15 mouse cellular contexts compared by ENCODE assay signal in the genomic region with DNA sequence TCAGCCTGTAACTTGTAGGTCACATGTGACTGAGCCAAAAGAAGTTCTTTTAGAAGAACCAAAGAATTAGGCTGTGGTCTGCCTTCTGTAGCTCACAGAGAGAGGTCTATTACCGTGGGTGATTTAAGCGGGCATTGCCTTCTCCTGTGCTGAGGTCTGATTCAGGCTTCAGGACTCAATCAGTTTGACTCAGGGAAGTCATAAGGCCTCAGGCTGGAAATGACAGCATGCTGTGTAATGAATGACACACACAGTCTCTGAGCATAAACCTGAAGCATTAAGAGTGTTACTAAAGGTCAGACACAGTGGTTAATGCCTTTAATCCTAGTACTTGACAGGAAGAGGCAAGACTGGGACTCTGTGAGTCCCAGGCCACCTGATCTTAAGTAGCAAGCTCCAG. TPM values are rescaled to one million over a fixed set of nuclear protein-coding genes. Genes with fewer than 3 reads are reported as not detected.
DNase-seq lines count a peak whose midpoint lies in the region; ATAC-seq and TF ChIP-seq lines count a peak whose summit lies in the region.
"Had no signal": no experiment of that assay in that cellular context is flagged by ENCODE, and none has a peak within 500 bp of the region (broad histone marks: within the 10 kb centered on the region; RNA-seq: fewer than 3 reads in every experiment).

No protein-coding gene starts in this region.

- no peak overlapping the region for H3K9ac ChIP-seq in kidney, embryonic 15.5 days
- H3K9ac ChIP-seq: lung, embryonic 14.5 days; neural tube, embryonic 15.5 days had no signal

- H3K4me3 ChIP-seq in embryonic fibroblast, embryonic 13.5 days (ENCODE audit: insufficient read depth, low read length), result no peak overlapping the region
- no peak overlapping the region for H3K4me3 ChIP-seq in kidney, embryonic 15.5 days (replicated peaks)
- H3K4me3 ChIP-seq: forebrain, embryonic 10.5 days; hindbrain, embryonic 10.5 days; neural tube, embryonic 15.5 days had no signal

- no peaks in the 10 kb centered on the region for H3K27me3 ChIP-seq in kidney, embryonic 15.5 days
- H3K27me3 ChIP-seq: neural tube, embryonic 15.5 days had no signal

- H3K36me3 ChIP-seq in kidney, embryonic 15.5 days, result no peaks in the 10 kb centered on the region
- H3K36me3 ChIP-seq: neural tube, embryonic 15.5 days had no signal

- WGBS in kidney, embryonic 15.5 days, result 55% methylated on average over 2 of the region's 2 CpGs

- H3K4me1 ChIP-seq in embryonic fibroblast, embryonic 13.5 days (ENCODE audit: control insufficient read depth, insufficient read depth, low read length), result peaks cover 4% of the 10 kb centered on the region
- H3K4me1 ChIP-seq in kidney, embryonic 15.5 days, result no peaks in the 10 kb centered on the region

- TF ChIP-seq POLR2A in embryonic fibroblast, embryonic 13.5 days (IDR thresholded peaks at IDR 0.05; ENCODE audit: low read depth, low read length), result no peak

- peak overlapping the region; percentile 92 for H3K27ac ChIP-seq in embryonic fibroblast, embryonic 13.5 days (ENCODE audit: insufficient read depth, low read length)
- H3K27ac ChIP-seq in kidney, embryonic 15.5 days, result no peak overlapping the region
- H3K27ac ChIP-seq: forebrain, embryonic 10.5 days; hindbrain, embryonic 10.5 days; neural tube, embryonic 15.5 days had no signal

- TF ChIP-seq CTCF in embryonic fibroblast, embryonic 13.5 days (IDR thresholded peaks at IDR 0.05; ENCODE audit: borderline replicate concordance, insufficient read depth, low read length), result no peak

- no peaks in the 10 kb centered on the region for H3K9me3 ChIP-seq in kidney, embryonic 15.5 days (replicated peaks)
- H3K9me3 ChIP-seq: forebrain, embryonic 10.5 days; hindbrain, embryonic 10.5 days; neural tube, embryonic 15.5 days had no signal

- DNase-seq in adrenal gland, postnatal 36 days, result peak; percentile 7 to 36
- no peak for DNase-seq in adrenal gland, adult 18-20 months (ENCODE audit: low spot score in 2 of 2)
- DNase-seq in retina, adult 2 months (ENCODE audit: low read depth, low spot score), result peak; percentile 46
- no peak for DNase-seq in retina, embryonic 14.5 days (ENCODE audit: low spot score)
- DNase-seq in liver, result no peak
- no peak for DNase-seq in lung, postnatal 36 days
- DNase-seq: cerebellum, adult 2 months; kidney, postnatal 36 days; lung, embryonic 14.5 days; right cerebral cortex, postnatal 25 days had no signal

- no peak for ATAC-seq in kidney, embryonic 15.5 days (replicated peaks; ENCODE audit: low FRiP score)

- H3K4me2 ChIP-seq in kidney, embryonic 15.5 days, result no peak overlapping the region
- H3K4me2 ChIP-seq: lung, embryonic 14.5 days; neural tube, embryonic 15.5 days had no signal

RNA-seq across cellular contexts. Expression of a gene that starts 31.7 kb away (rescaled TPM):
- 10 to 100 TPM; 13.3 to 16.9 TPM for total RNA-seq in adrenal gland, postnatal 36 days (2021)
- 10 to 100 TPM; 12.9 to 14.8 TPM for total RNA-seq in adrenal gland, adult 18-20 months (2021)
- polyA plus RNA-seq in embryonic fibroblast, embryonic 13.5 days (2011; ENCODE audit: insufficient read length, low read depth, missing spikeins), result 20.1 and 22.6 TPM in 2 replicates
- polyA plus RNA-seq in kidney, embryonic 15.5 days (2015; fragmentation: Nextera tagmentation; extraction: Ambion mirVana), result 8.0 and 8.1 TPM in 2 replicates

Comparison
In these comparisons a context has a peak if more than half of its experiments do, and no peak if none do; other contexts are left out.
1. DNase-seq: peak in adrenal gland, postnatal 36 days (2 of 2) and retina, adult 2 months (single experiment); none in adrenal gland, adult 18-20 months (0 of 2), retina, embryonic 14.5 days (single experiment), liver (single experiment) and lung, postnatal 36 days (single experiment).